Mouse (Mus musculus): ENCODE results near the gene Krtap4-9. TPM values are rescaled to one million over a fixed set of nuclear protein-coding genes. Genes with fewer than 3 reads are reported as not detected.
"Not testable (repeated sequence)": the region's sequence is repeated elsewhere in the genome, so short reads cannot be mapped to it uniquely, and the experiment has no call there.

Krtap4-9 gene
- polyA plus RNA-seq (2016; fragmentation: Nextera tagmentation; extraction: Ambion mirVana), result not detected in 2 replicates

DNA sequence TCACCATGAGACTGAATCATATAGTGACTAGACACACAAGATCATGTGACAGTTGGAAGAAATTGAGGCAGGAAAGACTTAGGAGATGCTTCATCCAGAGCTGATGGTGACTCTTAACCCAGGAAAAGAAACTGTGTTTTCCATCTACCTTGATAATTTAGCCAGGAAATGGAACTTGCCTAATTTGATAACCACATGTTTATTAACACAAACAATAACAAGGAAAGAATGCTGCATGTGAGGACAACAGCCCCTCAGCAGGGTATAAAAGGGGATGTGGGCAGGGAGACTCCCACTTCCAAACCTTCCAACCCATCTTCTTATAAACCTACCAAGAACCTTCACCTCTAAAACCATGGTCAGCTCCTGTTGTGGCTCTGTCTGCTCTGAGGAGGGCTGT, at the start of gene Krtap4-9:
Krtap4-9 (plus strand) TSS at position 301 of the 400 bp plus-strand sequence.
- H3K27ac ChIP-seq; H3K4me1 ChIP-seq; H3K4me3 ChIP-seq; H3K27me3 ChIP-seq (ENCODE audit: insufficient read depth, poor library complexity, severe bottlenecking); H3K36me3 ChIP-seq; DNase-seq (ENCODE audit: low spot score); H3K9me3 ChIP-seq: not testable (repeated sequence)

DNA sequence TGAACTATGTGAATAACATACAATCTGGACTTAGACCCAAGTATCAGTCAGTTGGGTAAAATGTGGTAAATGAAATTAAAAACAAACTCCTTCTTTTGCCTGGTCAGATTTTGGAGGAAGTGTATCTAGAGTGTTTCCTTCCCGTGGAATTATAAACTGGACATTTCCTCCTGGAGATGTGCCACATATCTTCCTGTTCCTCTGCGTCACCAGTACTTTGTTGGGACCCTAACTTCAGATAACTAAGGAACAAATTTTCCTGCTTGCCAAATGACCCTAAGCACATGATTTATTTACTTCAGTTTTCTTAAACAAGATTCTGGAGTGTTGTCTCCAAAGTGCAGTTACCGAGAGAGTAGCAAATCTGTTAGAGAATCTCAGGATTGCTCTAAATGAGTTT, 41.0 kb upstream of the Krtap4-9 start:
- Histone ChIP-seq H3K27me3 (ENCODE audit: insufficient read depth, poor library complexity, severe bottlenecking) (no peaks in the 10 kb centered on the region), H3K27ac (no peak overlapping the region), H3K36me3 (no peaks in the 10 kb centered on the region), H3K9me3 (no peaks in the 10 kb centered on the region), H3K4me1 (no peaks in the 10 kb centered on the region), H3K4me3 (no peak overlapping the region)
- WGBS, result 80% methylated on average over 3 of the region's 3 CpGs
- DNase-seq (ENCODE audit: low spot score), result no peak

DNA sequence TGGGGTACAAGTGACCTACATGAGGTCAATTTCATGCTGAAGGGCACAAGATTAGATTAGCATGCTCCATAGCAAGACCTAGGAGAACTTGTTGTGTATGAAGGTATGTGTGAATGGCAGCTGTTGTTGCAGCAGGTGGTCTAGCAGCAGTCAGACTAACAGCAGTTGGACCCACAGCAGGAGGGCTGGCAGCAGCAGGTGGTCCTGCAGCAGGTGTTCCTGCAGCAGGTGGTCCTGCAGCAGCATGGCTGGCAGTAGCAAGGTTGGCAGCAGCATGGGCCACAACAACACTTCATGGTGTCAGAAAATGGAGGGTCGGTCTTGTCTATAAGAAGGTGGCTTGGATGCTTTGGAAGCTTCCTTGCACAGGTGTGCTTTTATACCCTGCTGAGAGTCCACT, 26.1 kb upstream of the Krtap4-9 start:
- H3K27ac ChIP-seq, result no peak overlapping the region
- no peak for DNase-seq (ENCODE audit: low spot score)
- no peaks in the 10 kb centered on the region for H3K36me3 ChIP-seq
- no peaks in the 10 kb centered on the region for H3K4me1 ChIP-seq
- H3K27me3 ChIP-seq (ENCODE audit: insufficient read depth, poor library complexity, severe bottlenecking), result no peaks in the 10 kb centered on the region
- H3K4me3 ChIP-seq, result no peak overlapping the region
- 82% methylated on average over 1 of the region's 1 CpGs for WGBS
- H3K9me3 ChIP-seq, result no peaks in the 10 kb centered on the region

DNA sequence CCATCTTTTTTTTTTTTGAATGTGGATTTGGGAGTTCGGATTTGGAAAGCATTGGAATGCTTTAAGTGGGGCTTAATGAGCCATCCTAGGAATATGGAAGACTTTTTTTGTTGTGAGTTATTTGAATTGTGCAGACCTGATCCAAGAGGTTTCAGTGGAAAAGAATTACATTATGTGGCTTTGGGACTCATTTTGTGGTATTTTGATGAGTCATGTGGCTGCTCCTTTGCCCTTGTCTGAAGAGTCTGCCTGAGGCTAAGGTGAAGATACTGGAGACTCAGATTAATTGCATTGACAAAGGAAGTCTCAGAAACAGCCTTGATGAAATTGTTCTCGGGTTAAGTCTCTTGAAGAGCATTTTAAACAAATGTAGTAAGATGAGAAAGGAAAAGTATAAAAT, 16.6 kb upstream of the Krtap4-9 start:
- no peak for DNase-seq (ENCODE audit: low spot score)
- H3K4me1 ChIP-seq, result no peaks in the 10 kb centered on the region
- no peak overlapping the region for H3K27ac ChIP-seq
- no peaks in the 10 kb centered on the region for H3K27me3 ChIP-seq (ENCODE audit: insufficient read depth, poor library complexity, severe bottlenecking)
- H3K9me3 ChIP-seq, result no peaks in the 10 kb centered on the region
- H3K4me3 ChIP-seq, result no peak overlapping the region
- WGBS, result 75% methylated on average over 2 of the region's 2 CpGs
- H3K36me3 ChIP-seq, result no peaks in the 10 kb centered on the region

DNA sequence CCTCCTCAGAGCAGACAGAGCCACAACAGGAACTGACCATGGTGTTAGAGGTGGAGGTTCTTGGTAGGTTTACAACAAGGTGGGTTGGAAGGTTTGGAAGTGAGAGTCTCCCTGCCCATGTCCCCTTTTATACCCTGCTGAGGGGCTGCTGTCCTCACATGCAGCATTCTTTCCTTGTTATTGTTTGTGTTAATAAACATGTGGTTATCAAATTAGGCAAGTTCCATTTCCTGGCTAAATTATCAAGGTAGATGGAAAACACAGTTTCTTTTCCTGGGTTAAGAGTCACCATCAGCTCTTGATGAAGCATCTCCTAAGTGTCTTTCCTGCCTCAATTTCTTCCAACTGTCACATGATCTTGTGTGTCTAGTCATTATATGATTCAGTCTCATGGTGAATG, 12.2 kb upstream of the Krtap4-9 start, which contains the start of gene Gm11595:
Gm11595 (minus strand) TSS at position 101 of the 400 bp plus-strand sequence.
- H3K9me3 ChIP-seq; H3K27ac ChIP-seq; H3K4me3 ChIP-seq; H3K4me1 ChIP-seq; DNase-seq (ENCODE audit: low spot score); H3K36me3 ChIP-seq; H3K27me3 ChIP-seq (ENCODE audit: insufficient read depth, poor library complexity, severe bottlenecking): not testable (repeated sequence)

DNA sequence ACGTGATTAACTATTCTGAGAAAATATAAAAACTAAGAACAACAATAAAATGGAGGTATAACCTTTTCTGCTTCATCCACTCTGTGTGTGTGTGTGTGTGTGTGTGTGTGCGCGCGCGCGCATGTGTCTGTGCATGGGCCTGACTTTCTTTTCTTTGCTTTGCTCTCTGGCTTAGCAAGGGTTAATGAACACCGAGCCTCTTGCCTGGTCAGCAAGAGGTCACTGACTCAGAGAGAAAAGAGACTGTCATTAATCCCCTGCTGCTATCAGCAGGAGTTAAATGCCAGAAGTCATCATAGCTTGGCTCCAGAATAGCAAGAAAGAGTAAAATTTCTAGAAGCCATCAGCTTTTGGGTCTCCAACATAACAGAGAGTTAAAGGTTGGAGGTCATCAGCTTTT, 6.6 kb upstream of the Krtap4-9 start:
- DNase-seq (ENCODE audit: low spot score), result no peak
- H3K9me3 ChIP-seq, result no peaks in the 10 kb centered on the region
- 71% methylated on average over 7 of the region's 7 CpGs for WGBS

DNA sequence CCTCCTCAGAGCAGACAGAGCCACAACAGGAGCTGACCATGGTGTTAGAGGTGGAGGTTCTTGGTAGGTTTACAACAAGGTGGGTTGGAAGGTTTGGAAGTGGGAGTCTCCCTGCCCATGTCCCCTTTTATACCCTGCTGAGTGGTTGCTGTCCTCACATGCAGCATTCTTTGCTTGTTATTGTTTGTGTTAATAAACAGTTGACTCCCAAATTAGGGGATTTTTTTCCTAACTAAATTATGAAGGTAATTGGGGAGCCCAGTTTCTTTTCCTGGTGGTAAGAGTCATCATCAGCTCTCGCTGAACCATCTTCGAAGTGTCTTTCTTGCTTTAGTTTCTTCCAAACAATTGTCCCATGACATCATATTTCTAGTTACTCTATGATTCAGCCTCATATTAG, 4.4 kb upstream of the Krtap4-9 start, which contains the start of gene Krtap4-8:
Krtap4-8 (minus strand) TSS at position 101 of the 400 bp plus-strand sequence.
- no peak for DNase-seq (ENCODE audit: low spot score)
- Histone ChIP-seq H3K4me1 (peaks cover 5% of the 10 kb centered on the region), H3K9me3 (no peaks in the 10 kb centered on the region), H3K4me3 (no peak within 1 kb of the TSS), H3K27ac (no peak within 1 kb of the TSS), H3K36me3 (no peaks in the 10 kb centered on the region), H3K27me3 (ENCODE audit: insufficient read depth, poor library complexity, severe bottlenecking) (no peaks in the 10 kb centered on the region)
- WGBS, result 95% methylated on average over 2 of the region's 2 CpGs

More for the DNA sequence above, 6.6 kb upstream of the Krtap4-9 start:
- no peaks in the 10 kb centered on the region for H3K36me3 ChIP-seq
- no peaks in the 10 kb centered on the region for H3K27me3 ChIP-seq (ENCODE audit: insufficient read depth, poor library complexity, severe bottlenecking)
- peaks cover 5% of the 10 kb centered on the region for H3K4me1 ChIP-seq
- H3K27ac ChIP-seq, result no peak overlapping the region
- no peak overlapping the region for H3K4me3 ChIP-seq

DNA sequence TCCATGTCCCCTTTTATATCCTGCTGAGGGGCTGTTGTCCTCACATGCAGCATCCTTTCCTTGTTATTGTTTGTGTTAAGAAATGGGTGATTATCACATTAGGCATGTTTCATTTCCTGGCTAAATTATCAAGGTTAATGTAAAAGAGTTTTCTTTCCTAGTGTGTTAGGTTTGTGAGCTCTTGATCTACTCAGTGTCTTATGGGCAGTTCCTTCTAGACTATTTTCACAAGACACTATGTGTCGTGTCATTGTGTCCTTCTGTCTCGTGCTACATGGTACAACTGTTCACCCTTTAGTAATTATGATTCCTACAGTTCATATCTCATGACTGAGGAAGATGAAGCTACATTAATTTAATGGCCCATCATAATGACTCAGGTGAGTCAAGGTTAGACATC, 8.4 kb downstream of the Krtap4-9 start, which contains the start of gene Gm11596:
Gm11596 (minus strand) TSS at position 101 of the 400 bp plus-strand sequence.
- 75% methylated on average over 2 of the region's 2 CpGs for WGBS
- Histone ChIP-seq H3K36me3 (no peaks in the 10 kb centered on the region), H3K27me3 (ENCODE audit: insufficient read depth, poor library complexity, severe bottlenecking) (peaks cover 6% of the 10 kb centered on the region; the same call in 1 of the 2 replicates), H3K4me3 (no peak within 1 kb of the TSS), H3K4me1 (no peaks in the 10 kb centered on the region), H3K27ac (no peak within 1 kb of the TSS), H3K9me3 (no peaks in the 10 kb centered on the region)
- DNase-seq (ENCODE audit: low spot score), result no peak

DNA sequence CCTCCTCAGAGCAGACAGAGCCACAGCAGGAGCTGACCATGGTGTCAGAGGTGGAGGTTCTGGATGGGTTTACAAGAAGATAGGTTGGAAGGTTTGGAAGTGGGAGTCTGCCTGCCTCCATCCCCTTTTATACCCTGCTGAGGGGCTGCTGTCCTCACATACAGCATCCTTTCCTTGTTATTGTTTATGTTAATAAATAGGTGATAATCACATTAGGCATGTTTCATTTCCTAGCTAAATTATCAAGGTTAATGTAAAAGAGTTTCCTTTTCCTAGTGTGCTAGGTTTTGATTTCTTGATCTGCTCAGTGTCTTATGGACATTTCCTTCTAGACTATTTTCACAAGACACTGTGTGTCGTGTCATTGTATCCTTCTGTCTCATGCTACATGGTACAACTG, 13.8 kb downstream of the Krtap4-9 start, which contains the start of gene Gm11569:
Gm11569 (minus strand) TSS at position 101 of the 400 bp plus-strand sequence.
- not testable (repeated sequence) for H3K9me3 ChIP-seq; H3K4me1 ChIP-seq; H3K36me3 ChIP-seq; H3K4me3 ChIP-seq; DNase-seq (ENCODE audit: low spot score); H3K27me3 ChIP-seq (ENCODE audit: insufficient read depth, poor library complexity, severe bottlenecking); H3K27ac ChIP-seq
- no CpG with 5 or more reads among the region's 1 CpGs for WGBS

DNA sequence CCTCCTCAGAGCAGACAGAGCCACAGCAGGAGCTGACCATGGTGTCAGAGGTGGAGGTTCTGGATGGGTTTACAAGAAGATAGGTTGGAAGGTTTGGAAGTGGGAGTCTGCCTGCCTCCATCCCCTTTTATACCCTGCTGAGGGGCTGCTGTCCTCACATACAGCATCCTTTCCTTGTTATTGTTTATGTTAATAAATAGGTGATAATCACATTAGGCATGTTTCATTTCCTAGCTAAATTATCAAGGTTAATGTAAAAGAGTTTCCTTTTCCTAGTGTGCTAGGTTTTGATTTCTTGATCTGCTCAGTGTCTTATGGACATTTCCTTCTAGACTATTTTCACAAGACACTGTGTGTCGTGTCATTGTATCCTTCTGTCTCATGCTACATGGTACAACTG, 19.3 kb downstream of the Krtap4-9 start, which contains the start of gene Gm11554:
Gm11554 (minus strand) TSS at position 101 of the 400 bp plus-strand sequence.
- not testable (repeated sequence) for H3K4me1 ChIP-seq; H3K27ac ChIP-seq; DNase-seq (ENCODE audit: low spot score); H3K36me3 ChIP-seq; H3K27me3 ChIP-seq (ENCODE audit: insufficient read depth, poor library complexity, severe bottlenecking); H3K9me3 ChIP-seq; H3K4me3 ChIP-seq
- WGBS, result no CpG with 5 or more reads among the region's 1 CpGs

DNA sequence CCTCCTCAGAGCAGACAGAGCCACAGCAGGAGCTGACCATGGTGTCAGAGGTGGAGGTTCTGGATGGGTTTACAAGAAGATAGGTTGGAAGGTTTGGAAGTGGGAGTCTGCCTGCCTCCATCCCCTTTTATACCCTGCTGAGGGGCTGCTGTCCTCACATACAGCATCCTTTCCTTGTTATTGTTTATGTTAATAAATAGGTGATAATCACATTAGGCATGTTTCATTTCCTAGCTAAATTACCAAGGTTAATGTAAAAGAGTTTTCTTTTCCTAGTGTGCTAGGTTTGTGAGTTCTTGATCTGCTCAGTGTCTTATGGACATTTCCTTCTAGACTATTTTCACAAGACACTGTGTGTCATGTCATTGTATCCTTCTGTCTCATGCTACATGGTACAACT, 24.8 kb downstream of the Krtap4-9 start, which contains the start of gene Krtap4-13:
Krtap4-13 (minus strand) TSS at position 101 of the 400 bp plus-strand sequence.
- H3K4me1 ChIP-seq; H3K36me3 ChIP-seq; DNase-seq (ENCODE audit: low spot score): not testable (repeated sequence)

DNA sequence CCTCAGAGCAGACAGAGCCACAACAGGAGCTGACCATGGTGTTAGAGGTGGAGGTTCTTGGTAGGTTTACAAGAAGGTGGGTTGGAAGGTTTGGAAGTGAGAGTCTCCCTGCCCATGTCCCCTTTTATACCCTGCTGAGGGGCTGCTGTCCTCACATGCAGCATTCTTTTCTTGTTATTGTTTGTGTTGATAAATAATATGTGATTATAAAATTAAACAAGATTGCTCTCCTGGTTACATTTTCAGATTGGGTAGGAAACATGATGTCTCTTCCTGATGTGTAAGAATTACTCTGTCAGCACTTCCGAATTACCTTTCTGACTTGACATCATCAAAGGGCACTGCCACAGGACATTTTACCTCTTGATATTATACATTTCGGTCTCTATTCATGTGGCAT, 30.6 kb downstream of the Krtap4-9 start, which contains the start of gene Gm11564:
Gm11564 (minus strand) TSS at position 101 of the 400 bp plus-strand sequence.
- DNase-seq (ENCODE audit: low spot score); H3K4me1 ChIP-seq: not testable (repeated sequence)
- WGBS, result 78% methylated on average over 2 of the region's 2 CpGs

More for the DNA sequence above, 24.8 kb downstream of the Krtap4-9 start, which contains the start of gene Krtap4-13:
- not testable (repeated sequence) for H3K27ac ChIP-seq; H3K27me3 ChIP-seq (ENCODE audit: insufficient read depth, poor library complexity, severe bottlenecking); H3K4me3 ChIP-seq; H3K9me3 ChIP-seq

More for the DNA sequence above, 30.6 kb downstream of the Krtap4-9 start, which contains the start of gene Gm11564:
- H3K27ac ChIP-seq; H3K4me3 ChIP-seq; H3K27me3 ChIP-seq (ENCODE audit: insufficient read depth, poor library complexity, severe bottlenecking); H3K9me3 ChIP-seq; H3K36me3 ChIP-seq: not testable (repeated sequence)

All from heart, embryonic 10.5 days (tissue).